Mouse (Mus musculus) neural tube, embryonic 14.5 days (tissue): ENCODE data around the gene Grid1. TPM values are rescaled to one million over a fixed set of nuclear protein-coding genes. Genes with fewer than 3 reads are reported as not detected.

ENCODE experiments used
- ATAC-seq: fragments of 200-750 bp; cut with Nextera tagmentation; 2 replicates; pipeline ENCODE4 v1.8.0; 2017; ENCODE audit warnings: low read depth, mild to moderate bottlenecking, moderate TSS enrichment, moderate library complexity
- H3K27ac ChIP-seq: fragments of 300-500 bp; sonication (generic); 2 replicates; pipeline ENCODE4 v1.5.1; 2014; ENCODE audit warnings: low read depth, mild to moderate bottlenecking, control low read depth, low read length, moderate library complexity, mixed read lengths
- H3K27me3 ChIP-seq: fragments of 300-500 bp; sonication (generic); 2 replicates; pipeline ENCODE4 v1.6.1; 2014; ENCODE audit warnings: low read length; ENCODE audit not compliant: control insufficient read depth, insufficient read depth
- H3K36me3 ChIP-seq: fragments of 300-500 bp; sonication (generic); 2 replicates; pipeline ENCODE4 v1.6.1; 2014; ENCODE audit warnings: low read length, mixed read lengths; ENCODE audit not compliant: control insufficient read depth, insufficient read depth
- H3K4me1 ChIP-seq: fragments of 300-500 bp; sonication (generic); 2 replicates; pipeline ENCODE4 v1.6.1; 2014; ENCODE audit warnings: low read length; ENCODE audit not compliant: control insufficient read depth, insufficient read depth
- H3K4me2 ChIP-seq: fragments of 300-500 bp; sonication (generic); 2 replicates; pipeline ENCODE4 v1.6.1; 2014; ENCODE audit warnings: mild to moderate bottlenecking, low read depth, low read length, control low read depth
- H3K4me3 ChIP-seq: fragments of 300-500 bp; sonication (generic); 2 replicates; pipeline ENCODE4 v1.5.1; 2014; ENCODE audit warnings: low read depth, low read length, control low read depth, mixed read lengths
- H3K9ac ChIP-seq: fragments of 300-500 bp; sonication (generic); replicated peaks from 2 replicates; pipeline ENCODE4 v1.6.1; 2014; ENCODE audit warnings: low read depth, mild to moderate bottlenecking, control low read depth, low read length, mixed read lengths
- H3K9me3 ChIP-seq: fragments of 300-500 bp; sonication (generic); 2 replicates; pipeline ENCODE4 v1.6.1; 2016; ENCODE audit warnings: low read length; ENCODE audit not compliant: control insufficient read depth
- WGBS: fragments of 180-500 bp; shearing (Covaris S2); extraction: QIAGEN DNeasy Blood & Tissue Kit; methylation state at CpG from one replicate; pipeline ENCODE4 v1.1.7; 2014; 5-methylcytosine and 5-hydroxymethylcytosine counted together
- polyA plus RNA-seq: library from polyadenylated mRNA; unstranded; fragments of >200 nt; fragmentation: Nextera tagmentation; extraction: Ambion mirVana; gene quantifications from 2 replicates; pipeline ENCODE4 v1.2.1, GENCODE M21; 2014

The Grid1 gene
- polyA plus RNA-seq, 1 experiment from 2014 or later: 7.9 TPM

GRCm38 (mm10) chr14:34884611-34885010 lies 64.7 kb downstream of the Grid1 start:
- ATAC-seq: no peak
- Histone ChIP-seq H3K9me3 (no peaks in the 10 kb centered on the region), H3K4me2 (no peak overlapping the region), H3K27me3 (no peaks in the 10 kb centered on the region), H3K36me3 (no peaks in the 10 kb centered on the region), H3K4me1 (peaks cover 16% of the 10 kb centered on the region), H3K4me3 (no peak overlapping the region), H3K27ac (no peak overlapping the region), H3K9ac (no peak overlapping the region)
- 96% methylated on average over 3 of the region's 3 CpGs for WGBS

GRCm38 (mm10) chr14:34891769-34892532 lies 72.0 kb downstream of the Grid1 start:
- 15% methylated on average over 6 of the region's 6 CpGs for WGBS
- H3K36me3 ChIP-seq: no peaks in the 10 kb centered on the region
- H3K4me1 ChIP-seq: peaks cover 14% of the 10 kb centered on the region
- H3K9me3 ChIP-seq: no peaks in the 10 kb centered on the region
- no peak overlapping the region for H3K9ac ChIP-seq
- H3K27me3 ChIP-seq: no peaks in the 10 kb centered on the region
- no peak overlapping the region for H3K4me2 ChIP-seq
- H3K4me3 ChIP-seq: no peak overlapping the region
- no peak for ATAC-seq
- H3K27ac ChIP-seq: no peak overlapping the region

GRCm38 (mm10) chr14:34896253-34896982 lies 76.5 kb downstream of the Grid1 start:
- Histone ChIP-seq H3K9me3 (no peaks in the 10 kb centered on the region), H3K4me3 (peak overlapping the region; percentile 23), H3K9ac (peak overlapping the region; percentile 44), H3K27ac (peak overlapping the region; percentile 81), H3K4me2 (peak overlapping the region; percentile 55), H3K4me1 (peaks cover 14% of the 10 kb centered on the region), H3K36me3 (no peaks in the 10 kb centered on the region), H3K27me3 (no peaks in the 10 kb centered on the region)
- 4% methylated on average over 33 of the region's 33 CpGs for WGBS
- peak; percentile 83 for ATAC-seq

GRCm38 (mm10) chr14:34903854-34904253 lies 83.9 kb downstream of the Grid1 start:
- Histone ChIP-seq H3K36me3 (no peaks in the 10 kb centered on the region), H3K27ac (0 out of 2 replicates have a peak overlapping the region, but pooled peaks have one; percentile 18), H3K27me3 (no peaks in the 10 kb centered on the region), H3K9me3 (no peaks in the 10 kb centered on the region), H3K4me3 (no peak overlapping the region), H3K4me1 (peaks cover 22% of the 10 kb centered on the region), H3K4me2 (no peak overlapping the region), H3K9ac (no peak overlapping the region)
- ATAC-seq: no peak
- 30% methylated on average over 4 of the region's 4 CpGs for WGBS

GRCm38 (mm10) chr14:34905697-34906096 lies 85.8 kb downstream of the Grid1 start:
- Histone ChIP-seq H3K4me3 (no peak overlapping the region), H3K4me1 (peaks cover 27% of the 10 kb centered on the region), H3K36me3 (no peaks in the 10 kb centered on the region), H3K9ac (no peak overlapping the region), H3K4me2 (no peak overlapping the region), H3K27ac (no peak overlapping the region), H3K9me3 (no peaks in the 10 kb centered on the region), H3K27me3 (no peaks in the 10 kb centered on the region)
- 47% methylated on average over 2 of the region's 2 CpGs for WGBS
- no peak for ATAC-seq

- Histone ChIP-seq H3K27ac (no peak overlapping the region), H3K9ac (no peak overlapping the region), H3K36me3 (no peaks in the 10 kb centered on the region), H3K4me3 (no peak overlapping the region), H3K4me2 (no peak overlapping the region), H3K9me3 (no peaks in the 10 kb centered on the region), H3K4me1 (peaks cover 19% of the 10 kb centered on the region), H3K27me3 (no peaks in the 10 kb centered on the region)
- no peak for ATAC-seq
- WGBS: 55% methylated on average over 2 of the region's 2 CpGs
Measured at GRCm38 (mm10) chr14:34908366-34908765, 88.5 kb downstream of the Grid1 start.

GRCm38 (mm10) chr14:34908804-34909203 lies 88.9 kb downstream of the Grid1 start:
- Histone ChIP-seq H3K27ac (peak overlapping the region; percentile 39), H3K4me3 (no peak overlapping the region), H3K9me3 (no peaks in the 10 kb centered on the region), H3K4me1 (peaks cover 15% of the 10 kb centered on the region), H3K9ac (no peak overlapping the region), H3K4me2 (no peak overlapping the region), H3K27me3 (no peaks in the 10 kb centered on the region), H3K36me3 (no peaks in the 10 kb centered on the region)
- peak; percentile 80 for ATAC-seq
- WGBS: 21% methylated on average over 4 of the region's 4 CpGs

GRCm38 (mm10) chr14:34916315-34916714 lies 96.4 kb downstream of the Grid1 start:
- Histone ChIP-seq H3K27me3 (no peaks in the 10 kb centered on the region), H3K27ac (no peak overlapping the region), H3K9me3 (no peaks in the 10 kb centered on the region), H3K36me3 (no peaks in the 10 kb centered on the region), H3K4me3 (no peak overlapping the region), H3K9ac (no peak overlapping the region), H3K4me2 (no peak overlapping the region), H3K4me1 (0 out of 2 replicates have a peak, but pooled peaks cover 2% of the 10 kb centered on the region)
- 75% methylated on average over 6 of the region's 6 CpGs for WGBS
- no peak for ATAC-seq

GRCm38 (mm10) chr14:34917111-34917510 lies 97.2 kb downstream of the Grid1 start:
- Histone ChIP-seq H3K4me3 (no peak overlapping the region), H3K4me2 (no peak overlapping the region), H3K27me3 (no peaks in the 10 kb centered on the region), H3K4me1 (0 out of 2 replicates have a peak, but pooled peaks cover 5% of the 10 kb centered on the region), H3K27ac (no peak overlapping the region), H3K9me3 (no peaks in the 10 kb centered on the region), H3K36me3 (no peaks in the 10 kb centered on the region), H3K9ac (no peak overlapping the region)
- ATAC-seq: no peak
- 33% methylated on average over 1 of the region's 1 CpGs for WGBS
